Mouse (Mus musculus) C2C12 (cell line): ENCODE results near the gene Ctnnd2.

Experiments used
- CTCF ChIP-seq: IDR thresholded peaks from one replicate; pipeline ENCODE4 v1.5.1; 2011; ENCODE audit not compliant: control insufficient read depth, insufficient read depth, insufficient read length
- MAX ChIP-seq: IDR thresholded peaks from one replicate; pipeline ENCODE4 v1.6.1; 2011; ENCODE audit warnings: mild to moderate bottlenecking, control low read depth
- USF1 ChIP-seq: IDR thresholded peaks from one replicate; pipeline ENCODE4 v1.6.1; 2011; ENCODE audit warnings: low read depth, mild to moderate bottlenecking, control low read depth, moderate library complexity

- TF ChIP-seq CTCF (no peak), USF1 (no peak), MAX (no peak)
These were observed 392.2 kb downstream of the Ctnnd2 start for GRCm38 (mm10) chr15:30564594-30564993.
